Mouse (Mus musculus) hindbrain, embryonic 10.5 days (tissue): Measurements from ENCODE around the gene Bicc1. TPM values are rescaled to one million over a fixed set of nuclear protein-coding genes. Genes with fewer than 3 reads are reported as not detected.

ENCODE experiments used
- DNase-seq: peaks from one replicate; pipeline ENCODE4 v3.0.0-alpha.2; 2017; ENCODE audit warnings: low spot score
- H3K27ac ChIP-seq: fragments of 300-500 bp; sonication (generic); 2 replicates; pipeline ENCODE4 v1.5.1; 2016; ENCODE audit warnings: mild to moderate bottlenecking, moderate library complexity
- H3K27me3 ChIP-seq: fragments of 300-500 bp; sonication (generic); 2 replicates; pipeline ENCODE4 v1.6.1; 2016; ENCODE audit warnings: mild to moderate bottlenecking; ENCODE audit not compliant: poor library complexity, insufficient read depth, severe bottlenecking
- H3K36me3 ChIP-seq: fragments of 300-500 bp; sonication (generic); 2 replicates; pipeline ENCODE4 v1.6.1; 2016; ENCODE audit warnings: mild to moderate bottlenecking, moderate library complexity
- H3K4me1 ChIP-seq: fragments of 300-500 bp; sonication (generic); replicated peaks from 2 replicates; pipeline ENCODE4 v1.6.1; 2016; ENCODE audit warnings: mild to moderate bottlenecking
- H3K4me3 ChIP-seq: fragments of 300-500 bp; sonication (generic); 2 replicates; pipeline ENCODE4 v1.5.1; 2016; ENCODE audit warnings: mild to moderate bottlenecking, moderate library complexity
- H3K9me3 ChIP-seq: fragments of 300-500 bp; sonication (generic); 2 replicates; pipeline ENCODE4 v1.6.1; 2016; ENCODE audit warnings: mild to moderate bottlenecking, moderate library complexity
- WGBS: fragments of 180-500 bp; shearing (Covaris S2); methylation state at CpG from one replicate; pipeline ENCODE4 v1.1.7; 2016; 5-methylcytosine and 5-hydroxymethylcytosine counted together
- polyA plus RNA-seq: library from polyadenylated mRNA; unstranded; fragments of >200 nt; fragmentation: Nextera tagmentation; extraction: Ambion mirVana; gene quantifications from 2 replicates; pipeline ENCODE4 v1.2.1, GENCODE M21; 2016

Gene Bicc1
- polyA plus RNA-seq, result 5.4 and 5.5 TPM in 2 replicates

DNA sequence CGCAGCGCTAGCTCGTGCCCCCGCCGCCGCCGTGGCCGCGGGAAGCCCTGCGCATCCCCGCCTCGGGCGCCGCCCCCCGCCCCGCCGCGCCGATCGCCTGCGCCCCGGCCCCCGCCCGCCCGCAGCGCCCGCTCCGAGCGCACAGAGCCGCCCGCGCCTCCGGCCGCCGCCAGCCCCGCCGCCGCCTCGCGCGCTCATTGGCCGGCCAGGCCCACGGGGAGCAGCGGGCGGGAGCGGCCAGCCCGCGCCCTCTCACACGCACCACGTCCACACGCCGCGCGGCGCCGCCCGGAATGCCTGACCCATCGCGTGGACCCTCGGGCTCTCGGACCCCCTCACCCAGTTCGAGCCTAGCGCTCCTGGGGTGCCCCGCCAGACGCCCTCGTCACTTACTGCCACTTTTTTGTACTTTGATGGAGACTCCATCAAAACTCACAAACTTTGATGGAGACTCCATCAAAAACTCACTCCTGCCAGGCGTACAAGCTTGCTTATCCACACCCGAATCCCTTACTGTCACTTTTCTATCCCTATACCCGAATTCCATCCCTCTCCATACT, at the start of gene Bicc1:
TSS of gene Bicc1 (minus strand) at position 25 of the 560 bp plus-strand sequence.
- 6% methylated on average over 64 of the region's 69 CpGs for WGBS
- Histone ChIP-seq H3K36me3 (no peaks in the 10 kb centered on the region), H3K4me3 (peak within 1 kb of the TSS; percentile 75), H3K27ac (peak within 1 kb of the TSS; percentile 88), H3K27me3 (peaks cover 28% of the 10 kb centered on the region), H3K4me1 (peaks cover 10% of the 10 kb centered on the region), H3K9me3 (peaks cover 4% of the 10 kb centered on the region; the same call in 1 of the 2 replicates)
- peak; percentile 62 for DNase-seq

DNA sequence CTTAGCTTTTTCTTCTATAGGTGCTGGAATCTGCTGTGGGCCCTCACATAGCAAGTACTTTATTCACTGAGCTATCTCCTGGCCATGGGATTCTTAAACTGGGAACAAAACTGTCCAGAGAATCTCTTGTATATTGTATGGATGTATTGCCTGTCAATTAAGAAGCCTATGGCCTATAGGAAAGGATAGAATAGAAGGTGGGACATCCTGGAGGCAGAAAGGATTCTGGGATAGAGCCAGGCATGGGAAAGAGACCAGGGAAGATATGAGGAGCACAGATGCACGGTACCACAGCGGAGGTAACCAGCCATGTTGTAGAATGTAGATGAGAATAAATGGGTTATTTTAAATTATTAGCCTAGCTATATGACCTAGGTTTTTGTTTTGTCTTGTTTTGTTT, 42.0 kb upstream of the Bicc1 start:
- Histone ChIP-seq H3K27ac (no peak overlapping the region), H3K4me3 (no peak overlapping the region), H3K4me1 (no peaks in the 10 kb centered on the region), H3K9me3 (no peaks in the 10 kb centered on the region), H3K27me3 (no peaks in the 10 kb centered on the region), H3K36me3 (no peaks in the 10 kb centered on the region)
- WGBS, result 91% methylated on average over 2 of the region's 2 CpGs
- no peak for DNase-seq

DNA sequence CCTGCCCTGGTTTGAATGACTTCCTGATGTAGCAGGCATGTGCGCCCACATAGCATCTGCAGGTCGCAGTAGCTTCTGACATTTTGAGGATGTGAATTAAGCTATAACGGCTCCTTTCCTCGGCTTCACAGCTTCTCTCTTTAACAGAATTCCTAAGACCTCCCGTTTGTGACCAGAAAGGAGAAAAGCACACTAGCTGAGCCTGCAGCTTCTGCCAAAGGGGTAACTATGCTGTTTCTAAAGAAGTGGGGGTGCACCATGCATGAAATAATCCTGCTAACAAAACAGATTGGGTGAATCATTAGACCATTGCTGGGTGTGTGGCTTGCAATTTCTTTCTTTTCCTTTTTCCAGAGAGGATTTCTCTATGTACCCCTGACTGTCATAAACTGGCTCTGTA, 41.5 kb upstream of the Bicc1 start:
- WGBS, result 77% methylated on average over 5 of the region's 5 CpGs
- no peak for DNase-seq
- Histone ChIP-seq H3K36me3 (no peaks in the 10 kb centered on the region), H3K4me1 (no peaks in the 10 kb centered on the region), H3K4me3 (no peak overlapping the region), H3K27ac (no peak overlapping the region), H3K27me3 (no peaks in the 10 kb centered on the region), H3K9me3 (no peaks in the 10 kb centered on the region)

DNA sequence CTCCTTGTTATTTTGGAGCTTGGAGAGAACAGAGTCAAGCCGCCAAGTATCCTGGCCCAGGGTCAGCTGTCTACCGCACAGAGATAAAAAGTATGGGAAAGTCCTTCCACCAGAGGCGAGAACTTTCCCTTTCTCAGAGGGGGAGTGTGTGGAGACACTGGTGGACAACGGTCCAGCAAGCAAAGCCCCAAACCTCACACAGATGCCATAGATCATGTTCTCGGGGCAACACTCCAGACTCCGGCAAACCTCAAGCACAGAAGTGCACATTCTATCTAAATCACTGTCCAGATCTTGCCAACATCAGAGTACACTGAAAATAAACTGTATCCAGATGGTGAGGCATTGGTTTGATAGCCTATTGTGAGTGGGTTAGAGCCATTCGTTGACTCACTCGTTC, 39.2 kb upstream of the Bicc1 start:
- Histone ChIP-seq H3K27ac (no peak overlapping the region), H3K9me3 (no peaks in the 10 kb centered on the region), H3K36me3 (no peaks in the 10 kb centered on the region), H3K27me3 (no peaks in the 10 kb centered on the region), H3K4me3 (no peak overlapping the region), H3K4me1 (peaks cover 8% of the 10 kb centered on the region; the same call in 1 of the 2 replicates)
- 93% methylated on average over 8 of the region's 8 CpGs for WGBS
- no peak for DNase-seq

DNA sequence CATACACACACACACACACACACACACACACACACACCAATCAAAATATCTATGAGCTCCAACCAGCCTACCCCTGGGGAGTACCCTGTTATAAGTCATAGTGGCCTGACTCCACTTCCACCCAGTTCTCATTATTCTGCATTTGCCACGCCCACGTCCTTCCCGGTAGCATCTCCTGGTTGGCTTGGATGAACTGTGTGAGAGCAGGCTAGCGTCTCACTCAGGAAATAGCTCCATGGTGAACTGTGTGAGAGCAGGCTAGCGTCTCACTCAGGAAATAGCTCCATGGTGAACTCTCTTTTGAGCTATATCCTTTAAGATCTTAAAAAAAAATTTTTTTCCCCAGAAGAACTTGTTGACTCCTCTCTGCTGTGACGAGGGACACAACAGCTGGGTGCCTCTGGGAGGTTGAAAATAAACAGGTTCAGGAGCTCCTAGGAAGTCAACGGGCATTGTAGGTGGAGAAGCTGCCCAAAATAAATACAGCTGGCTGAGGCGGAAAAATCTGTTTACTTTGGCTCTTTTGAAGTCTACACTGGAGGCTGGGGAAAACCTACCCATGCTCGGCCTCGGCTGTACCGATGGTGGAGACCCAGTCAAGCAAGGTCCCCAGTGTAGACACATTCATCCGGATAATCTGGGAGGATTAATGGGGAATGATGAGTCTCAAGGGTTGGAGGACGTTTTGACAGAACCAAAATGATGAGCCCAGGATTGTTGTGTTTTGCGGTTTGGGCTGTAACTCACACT, 37.7 kb upstream of the Bicc1 start:
- Histone ChIP-seq H3K36me3 (no peaks in the 10 kb centered on the region), H3K27ac (no peak overlapping the region), H3K4me3 (no peak overlapping the region), H3K9me3 (no peaks in the 10 kb centered on the region), H3K27me3 (no peaks in the 10 kb centered on the region), H3K4me1 (peaks cover 15% of the 10 kb centered on the region; the same call in 1 of the 2 replicates)
- DNase-seq, result no peak
- WGBS, result 68% methylated on average over 14 of the region's 14 CpGs

DNA sequence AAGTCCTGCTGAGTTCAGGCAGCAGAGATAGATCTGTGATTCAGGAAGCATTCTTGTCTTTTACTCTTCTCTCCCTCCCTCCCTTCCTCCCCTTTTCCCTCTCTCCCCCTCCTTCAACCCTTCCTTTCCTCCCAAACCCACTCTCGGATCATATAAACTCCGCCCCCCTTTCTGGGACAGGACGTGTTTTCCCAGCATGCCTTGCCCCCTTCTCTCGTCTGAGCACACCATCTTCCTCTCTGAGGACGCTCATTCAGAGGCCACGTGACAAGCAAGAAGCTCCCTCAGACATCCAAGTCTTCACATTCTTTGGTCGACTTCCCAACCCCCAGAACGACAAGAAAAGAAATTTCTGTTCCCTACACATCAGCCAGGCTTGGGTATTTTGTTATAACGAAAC, 36.0 kb upstream of the Bicc1 start:
- Histone ChIP-seq H3K9me3 (no peaks in the 10 kb centered on the region), H3K4me3 (no peak overlapping the region), H3K27ac (no peak overlapping the region), H3K36me3 (no peaks in the 10 kb centered on the region), H3K27me3 (no peaks in the 10 kb centered on the region), H3K4me1 (peaks cover 15% of the 10 kb centered on the region; the same call in 1 of the 2 replicates)
- 53% methylated on average over 9 of the region's 9 CpGs for WGBS
- no peak for DNase-seq

DNA sequence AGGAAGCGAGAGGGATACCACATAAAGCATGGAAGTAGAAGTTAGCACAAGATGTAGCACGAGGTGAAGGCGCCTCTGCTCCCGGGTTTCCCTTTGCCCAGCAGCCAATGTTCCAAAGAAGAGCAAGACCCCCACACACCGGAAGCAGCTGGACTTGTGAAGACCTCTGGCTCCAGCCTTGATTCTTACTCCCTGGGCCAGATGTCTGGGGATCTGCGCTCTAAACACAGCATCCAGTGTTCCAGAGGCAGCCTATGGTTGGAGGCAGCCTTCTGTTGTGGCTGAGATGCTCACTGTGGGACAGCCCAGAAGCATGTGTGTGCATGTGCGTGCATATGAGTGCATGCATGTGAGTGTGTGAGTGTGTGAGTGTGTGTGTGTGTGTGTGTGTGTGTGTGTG, 35.2 kb upstream of the Bicc1 start:
- no peaks in the 10 kb centered on the region for H3K36me3 ChIP-seq
- H3K27me3 ChIP-seq, result no peaks in the 10 kb centered on the region
- WGBS, result 85% methylated on average over 7 of the region's 7 CpGs
- H3K4me3 ChIP-seq, result no peak overlapping the region
- DNase-seq, result no peak
- no peak overlapping the region for H3K27ac ChIP-seq
- H3K9me3 ChIP-seq, result no peaks in the 10 kb centered on the region
- H3K4me1 ChIP-seq, result peaks cover 15% of the 10 kb centered on the region; the same call in 1 of the 2 replicates

DNA sequence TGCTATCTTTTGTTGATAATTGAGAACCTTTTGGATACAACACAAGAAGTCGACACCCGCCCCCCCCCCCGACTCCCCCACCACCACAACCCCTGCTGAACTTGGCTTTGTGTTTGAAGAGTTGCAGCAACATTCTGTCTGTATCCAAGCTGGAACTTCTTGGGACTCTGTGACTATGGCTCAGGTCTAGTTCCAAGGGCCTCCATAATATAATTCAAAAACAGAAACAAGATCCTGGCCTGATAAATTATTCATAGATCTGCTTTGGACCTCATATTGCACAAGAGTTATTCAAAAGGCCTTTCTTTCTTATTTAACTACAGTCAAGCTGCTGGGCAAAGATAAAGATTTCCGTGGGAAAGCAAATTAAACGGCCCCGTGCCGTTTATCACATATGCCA, 33.8 kb upstream of the Bicc1 start:
- Histone ChIP-seq H3K4me1 (peaks cover 15% of the 10 kb centered on the region; the same call in 1 of the 2 replicates), H3K36me3 (no peaks in the 10 kb centered on the region), H3K27me3 (no peaks in the 10 kb centered on the region), H3K9me3 (no peaks in the 10 kb centered on the region), H3K27ac (0 out of 2 replicates have a peak overlapping the region, but pooled peaks have one; percentile 1), H3K4me3 (no peak overlapping the region)
- DNase-seq, result no peak
- WGBS, result 68% methylated on average over 7 of the region's 7 CpGs

DNA sequence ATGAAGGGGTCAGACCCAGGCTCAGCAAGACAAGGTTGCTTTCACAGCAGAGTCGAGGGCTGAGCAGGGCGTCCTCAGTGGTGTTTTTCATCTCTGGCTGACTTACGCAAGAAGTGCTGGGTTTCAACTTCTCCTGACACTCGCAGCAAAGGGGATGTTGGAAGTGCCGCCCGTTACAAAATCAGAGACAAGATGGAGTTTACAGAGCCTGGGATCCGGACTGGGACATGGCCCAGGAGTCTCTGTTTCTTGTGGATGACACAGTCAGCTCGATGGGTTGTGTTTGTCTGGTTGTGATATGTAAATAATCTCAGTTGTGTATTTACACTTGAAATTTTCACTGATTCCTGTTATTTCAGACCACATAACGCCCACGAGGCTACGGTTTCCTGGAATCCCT, 33.4 kb upstream of the Bicc1 start:
- no peak for DNase-seq
- H3K27ac ChIP-seq, result no peak overlapping the region
- peaks cover 15% of the 10 kb centered on the region; the same call in 1 of the 2 replicates for H3K4me1 ChIP-seq
- WGBS, result 73% methylated on average over 11 of the region's 11 CpGs
- no peaks in the 10 kb centered on the region for H3K36me3 ChIP-seq
- H3K9me3 ChIP-seq, result no peaks in the 10 kb centered on the region
- H3K4me3 ChIP-seq, result no peak overlapping the region
- H3K27me3 ChIP-seq, result no peaks in the 10 kb centered on the region

DNA sequence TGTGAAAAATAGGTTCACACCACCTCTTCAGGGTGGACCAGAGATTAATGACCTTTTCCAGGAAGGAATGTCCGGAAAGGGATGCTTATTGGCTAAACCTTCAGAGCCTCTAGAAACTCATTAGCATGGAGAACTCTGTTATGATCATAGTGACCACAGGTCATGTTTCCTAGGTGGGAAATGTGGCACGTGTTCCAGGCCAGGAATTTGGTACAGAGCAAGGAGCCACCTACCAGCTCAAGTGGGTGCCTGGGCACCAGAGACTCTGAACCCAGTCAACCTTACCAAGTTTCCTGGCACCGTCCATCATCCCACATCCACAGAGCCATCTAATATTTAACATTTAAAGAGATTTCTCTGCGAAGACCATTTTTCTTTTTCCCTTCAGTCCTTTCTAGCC, 29.2 kb upstream of the Bicc1 start:
- no peak overlapping the region for H3K27ac ChIP-seq
- no peaks in the 10 kb centered on the region for H3K36me3 ChIP-seq
- no peaks in the 10 kb centered on the region for H3K9me3 ChIP-seq
- no peak for DNase-seq
- H3K4me3 ChIP-seq, result no peak overlapping the region
- H3K27me3 ChIP-seq, result no peaks in the 10 kb centered on the region
- peaks cover 6% of the 10 kb centered on the region; the same call in 1 of the 2 replicates for H3K4me1 ChIP-seq
- 87% methylated on average over 4 of the region's 4 CpGs for WGBS

DNA sequence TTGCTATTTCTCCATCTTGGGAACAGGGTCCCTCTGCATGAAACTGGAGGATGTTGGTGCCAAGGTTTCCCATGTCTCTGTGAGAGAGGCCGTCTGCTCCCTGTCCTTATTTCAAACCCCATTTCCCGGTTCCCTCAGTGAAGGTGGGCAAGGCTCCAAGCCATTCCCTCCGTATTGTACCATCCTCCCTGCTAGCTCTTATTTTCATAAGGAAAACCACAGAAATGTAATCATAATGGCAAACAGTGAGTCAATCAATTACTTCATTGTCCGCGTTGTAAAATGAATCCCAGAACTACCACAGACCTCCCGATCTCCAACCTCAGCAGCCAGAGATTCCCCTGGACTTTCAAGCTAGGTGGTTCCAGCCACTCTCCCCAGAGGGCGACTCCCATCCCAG, 25.6 kb upstream of the Bicc1 start:
- WGBS, result 90% methylated on average over 7 of the region's 7 CpGs
- Histone ChIP-seq H3K9me3 (peaks cover 5% of the 10 kb centered on the region; the same call in 1 of the 2 replicates), H3K27me3 (no peaks in the 10 kb centered on the region), H3K4me1 (no peaks in the 10 kb centered on the region), H3K27ac (no peak overlapping the region), H3K4me3 (no peak overlapping the region), H3K36me3 (no peaks in the 10 kb centered on the region)
- DNase-seq, result no peak

DNA sequence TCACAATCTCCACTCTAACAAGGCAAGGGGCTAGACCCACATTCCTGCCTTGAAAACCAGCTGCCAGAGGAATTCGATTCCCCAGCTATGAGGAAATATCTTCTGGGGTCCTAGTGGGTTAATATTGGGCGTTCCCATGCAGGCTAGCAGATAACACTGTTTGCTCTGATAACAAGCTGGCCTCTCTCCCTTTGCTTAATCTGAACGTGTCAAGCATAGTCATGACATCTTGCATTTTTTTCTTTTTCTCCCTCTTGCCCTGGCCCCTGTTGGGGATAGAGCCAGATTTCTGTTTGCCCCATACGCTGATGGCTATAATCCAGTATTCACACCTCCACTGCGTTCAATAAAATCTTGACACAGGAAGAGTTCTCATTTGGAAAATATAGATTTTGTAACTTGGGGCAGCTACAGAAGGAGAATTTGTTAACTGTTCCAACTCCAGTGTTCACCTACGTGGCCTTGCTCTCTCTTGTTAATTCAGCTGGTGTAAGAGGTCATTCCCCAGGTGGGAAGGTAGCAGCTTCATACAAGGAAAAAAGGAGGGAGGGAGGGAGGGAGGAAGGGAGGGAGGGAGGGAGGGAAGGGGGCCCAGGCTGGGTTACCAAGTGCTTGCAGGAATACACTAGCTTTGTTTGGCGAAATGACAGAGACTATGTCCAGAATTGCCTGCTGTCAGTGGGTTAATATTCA, 24.0 kb upstream of the Bicc1 start:
- Histone ChIP-seq H3K4me1 (no peaks in the 10 kb centered on the region), H3K36me3 (no peaks in the 10 kb centered on the region), H3K27ac (no peak overlapping the region), H3K27me3 (no peaks in the 10 kb centered on the region), H3K9me3 (peaks cover 5% of the 10 kb centered on the region; the same call in 1 of the 2 replicates), H3K4me3 (no peak overlapping the region)
- DNase-seq, result no peak
- 66% methylated on average over 7 of the region's 7 CpGs for WGBS

DNA sequence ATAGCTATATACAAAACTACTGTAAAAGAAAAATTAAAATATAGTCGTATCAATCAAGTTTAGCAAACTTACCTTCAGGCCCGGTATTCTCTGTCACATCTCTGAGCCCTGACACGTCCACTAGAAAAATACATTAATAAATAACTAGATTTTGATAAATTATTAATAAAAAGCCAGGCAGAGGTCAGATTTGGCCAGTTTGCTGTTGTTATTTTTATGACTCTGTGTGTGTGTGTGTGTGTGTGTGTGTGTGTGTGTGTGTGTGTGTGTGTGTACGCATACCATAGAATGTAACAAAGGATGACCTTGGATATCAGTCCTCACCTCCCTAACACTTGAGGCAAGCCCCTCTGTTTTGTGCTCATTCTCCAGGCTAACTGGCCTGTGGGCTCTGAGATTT, 22.4 kb upstream of the Bicc1 start:
- Histone ChIP-seq H3K36me3 (no peaks in the 10 kb centered on the region), H3K4me3 (no peak overlapping the region), H3K27me3 (no peaks in the 10 kb centered on the region), H3K9me3 (peaks cover 5% of the 10 kb centered on the region; the same call in 1 of the 2 replicates), H3K4me1 (no peaks in the 10 kb centered on the region), H3K27ac (no peak overlapping the region)
- WGBS, result 94% methylated on average over 4 of the region's 4 CpGs
- DNase-seq, result no peak
